Mouse (Mus musculus) adrenal gland, adult 8-10 months (tissue): ENCODE results near the gene Erc2. TPM values are rescaled to one million over a fixed set of nuclear protein-coding genes. Genes with fewer than 3 reads are reported as not detected.
"Not testable (repeated sequence)": the region's sequence is repeated elsewhere in the genome, so short reads cannot be mapped to it uniquely, and the experiment has no call there.

Experiments used
- DNase-seq: peaks from one replicate; pipeline ENCODE4 v3.0.0; 2022
- total RNA-seq, 4 experiments: library from RNA; stranded (reverse); gene quantifications; 2 replicates each; pipeline ENCODE4 v1.2.4; 2022

Erc2 gene
- total RNA-seq = 10 to 100 TPM in 3 of 4 experiments, 1 to 10 TPM in 1; 6.6 to 15.9 (median 11.0) TPM

DNA sequence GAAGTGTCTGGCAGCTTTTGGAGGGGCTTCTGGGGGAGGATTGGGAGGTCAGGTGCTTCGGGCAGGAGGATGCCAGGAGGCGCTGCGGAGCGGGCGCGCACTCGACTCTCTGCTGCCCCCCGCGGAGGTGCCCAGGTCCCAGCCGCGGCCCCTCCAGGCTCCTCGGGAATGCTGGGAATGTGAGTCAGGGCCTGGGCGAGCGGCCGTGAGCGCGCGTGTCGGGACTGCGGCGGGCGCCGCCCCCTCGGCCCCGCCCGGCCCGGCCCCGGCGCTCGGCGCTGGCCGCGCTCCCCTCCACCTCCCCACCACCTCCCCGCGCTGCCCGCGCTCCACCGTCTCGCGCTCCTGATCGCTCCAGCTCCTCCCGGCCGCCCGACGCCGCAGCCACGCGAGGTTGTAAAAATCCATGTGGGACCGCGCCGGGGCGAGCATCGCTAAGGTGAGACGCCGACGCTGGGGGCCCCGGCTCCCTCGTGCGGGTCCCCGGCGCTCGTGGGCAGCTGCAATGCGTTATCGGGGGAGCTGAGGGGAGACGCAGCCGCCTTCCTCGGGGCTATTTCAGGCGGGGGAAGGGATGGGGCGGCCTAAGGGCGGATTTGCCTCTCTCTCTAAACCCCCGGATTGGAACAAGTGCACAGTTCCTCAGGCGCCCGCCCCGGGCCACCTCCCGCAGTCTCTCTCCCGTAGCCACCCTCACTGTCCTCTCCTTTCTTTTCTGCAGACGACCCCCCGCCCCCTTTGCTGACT lies at the start of gene Erc2:
TSS of gene Erc2 (plus strand) at position 253 of the 747 bp plus-strand sequence.
- DNase-seq = peak; percentile 59

DNA sequence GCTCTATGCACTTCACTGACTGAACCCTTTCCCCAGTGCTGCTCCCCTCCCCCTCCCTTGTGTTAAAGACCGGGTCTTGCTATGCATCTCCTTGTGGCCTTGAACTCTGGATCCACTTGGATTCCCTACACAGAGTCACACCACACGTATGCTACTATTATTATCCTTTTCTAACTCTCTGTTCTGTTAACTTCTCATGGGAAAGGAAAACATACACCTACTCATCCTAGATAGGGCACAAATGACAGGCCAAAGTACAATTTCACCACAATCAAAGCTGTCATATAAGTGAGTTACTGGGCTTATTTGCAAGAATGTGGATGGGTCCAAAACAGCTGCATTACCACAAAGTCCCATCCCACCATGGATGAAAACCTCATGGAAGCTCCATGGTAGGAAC lies 43.8 kb upstream of the Erc2 start:
- no peak for DNase-seq

GRCm38 (mm10) chr14:27589616-27590015 lies 32.6 kb upstream of the Erc2 start:
- DNase-seq = not testable (repeated sequence)

DNA sequence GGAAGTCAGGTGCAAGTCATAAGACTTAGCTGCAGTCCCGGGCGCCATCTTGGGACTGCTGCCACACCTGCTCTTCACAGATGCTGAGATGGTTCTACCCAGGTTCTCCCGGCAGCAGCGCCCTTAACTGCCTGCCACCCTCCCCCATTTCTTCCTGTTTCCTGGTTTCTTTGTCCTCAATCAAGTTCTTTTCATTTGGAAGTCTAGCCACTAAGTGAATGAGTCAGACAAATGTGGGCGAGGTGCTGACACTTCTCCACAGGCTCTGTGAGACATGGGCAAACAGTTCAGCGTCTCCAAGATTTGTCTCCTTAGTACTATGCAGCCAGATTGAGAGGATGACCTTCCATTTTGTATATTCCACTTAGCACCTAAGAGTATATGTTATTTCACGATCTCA lies 30.1 kb upstream of the Erc2 start:
- DNase-seq = no peak

GRCm38 (mm10) chr14:27596265-27596664 lies 26.0 kb upstream of the Erc2 start:
- peak; percentile 52 for DNase-seq

- DNase-seq = peak; percentile 83
Observed at GRCm38 (mm10) chr14:27602136-27602535, 20.1 kb upstream of the Erc2 start.

GRCm38 (mm10) chr14:27607419-27607818 lies 14.8 kb upstream of the Erc2 start:
- no peak for DNase-seq

GRCm38 (mm10) chr14:27613766-27614165 lies 8.5 kb upstream of the Erc2 start:
- DNase-seq = no peak

- DNase-seq = no peak
Observed at GRCm38 (mm10) chr14:27617286-27617685, 4.9 kb upstream of the Erc2 start.

DNA sequence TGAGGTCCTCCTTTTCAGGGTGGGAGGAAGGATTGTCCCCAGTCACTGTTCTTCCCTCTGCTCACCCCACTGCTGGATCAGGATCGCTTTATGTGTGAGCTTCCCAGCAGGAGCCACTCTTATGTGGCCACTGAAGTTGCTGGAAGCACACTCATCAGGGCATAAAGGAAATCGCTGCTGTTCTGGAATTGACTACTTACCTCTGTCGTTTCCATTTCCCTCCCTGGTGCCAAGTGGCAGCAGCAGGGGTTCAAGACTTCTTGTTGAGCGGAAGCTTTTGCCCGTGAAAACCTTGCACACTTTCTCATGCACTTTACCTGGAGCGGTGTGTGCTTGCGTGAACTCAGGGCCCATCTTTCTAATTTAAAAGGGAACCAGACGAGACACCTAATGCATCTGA lies 652 bp upstream of the Erc2 start:
- no peak for DNase-seq

DNA sequence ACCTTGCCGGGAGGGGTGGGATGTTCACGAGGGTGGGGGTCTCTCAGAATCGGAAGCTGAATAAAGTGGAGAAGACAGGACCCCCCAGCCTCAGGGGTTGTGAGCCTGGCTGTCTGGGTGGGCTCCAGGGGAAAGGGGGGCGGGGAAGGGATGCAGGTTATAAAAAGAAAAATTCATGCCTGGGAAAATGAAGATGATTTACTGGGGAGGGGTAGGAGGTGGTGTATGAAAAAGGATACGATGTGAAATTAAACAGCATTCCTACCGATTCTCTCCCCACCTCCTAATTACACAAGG lies 643 bp downstream of the Erc2 start:
- no peak for DNase-seq

- no peak for DNase-seq
Observed at GRCm38 (mm10) chr14:27623368-27623767, 1.1 kb downstream of the Erc2 start.

DNA sequence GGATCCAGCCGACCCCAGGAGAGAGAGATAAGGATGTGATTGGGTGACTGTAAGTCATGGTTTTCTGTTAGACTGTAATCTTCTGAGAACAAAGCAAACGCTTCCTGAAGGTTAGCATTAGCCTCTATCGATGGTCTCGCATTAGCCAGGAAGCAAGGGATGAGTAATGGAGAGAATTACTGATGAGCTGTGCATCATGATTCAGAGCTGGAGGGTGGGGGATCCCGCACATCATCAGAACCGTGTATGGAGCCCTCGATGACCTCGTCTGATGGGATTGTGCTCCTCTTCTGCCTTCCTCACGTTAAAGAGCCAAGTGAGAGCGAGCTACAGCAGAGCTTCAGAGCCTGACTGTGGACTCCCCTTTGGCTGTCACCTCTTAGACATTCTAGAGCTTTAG lies 6.5 kb downstream of the Erc2 start:
- DNase-seq = no peak

DNA sequence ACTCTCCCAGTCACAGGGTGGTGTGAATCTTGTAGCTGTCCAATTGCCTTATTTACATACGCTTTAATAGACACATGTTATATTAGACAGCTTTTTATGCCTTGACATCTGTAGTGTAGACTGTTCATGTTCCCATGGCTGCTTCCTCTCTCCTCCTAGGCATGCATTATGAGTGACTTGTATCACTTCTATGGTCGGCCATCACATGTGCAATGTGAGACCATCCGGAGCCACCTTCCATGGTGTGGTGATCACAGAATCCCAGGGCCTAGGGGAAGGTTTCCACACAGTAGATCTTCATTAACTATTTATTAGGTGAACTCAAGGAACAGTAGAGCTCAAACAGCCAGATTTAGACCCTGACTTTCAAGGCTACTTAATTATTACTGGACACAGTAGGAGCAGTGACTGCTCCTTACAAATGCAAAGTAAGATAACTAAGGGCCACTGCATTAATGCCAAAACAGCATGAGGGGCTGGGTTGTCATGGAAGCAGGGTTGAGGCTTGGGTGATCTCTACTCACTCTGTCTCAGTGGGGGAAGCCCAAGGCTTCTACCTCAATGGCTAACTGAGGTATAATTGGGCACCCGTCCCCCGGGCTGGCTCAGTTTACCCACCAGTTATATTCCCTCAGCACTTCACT lies 7.3 kb downstream of the Erc2 start:
- DNase-seq = no peak

DNA sequence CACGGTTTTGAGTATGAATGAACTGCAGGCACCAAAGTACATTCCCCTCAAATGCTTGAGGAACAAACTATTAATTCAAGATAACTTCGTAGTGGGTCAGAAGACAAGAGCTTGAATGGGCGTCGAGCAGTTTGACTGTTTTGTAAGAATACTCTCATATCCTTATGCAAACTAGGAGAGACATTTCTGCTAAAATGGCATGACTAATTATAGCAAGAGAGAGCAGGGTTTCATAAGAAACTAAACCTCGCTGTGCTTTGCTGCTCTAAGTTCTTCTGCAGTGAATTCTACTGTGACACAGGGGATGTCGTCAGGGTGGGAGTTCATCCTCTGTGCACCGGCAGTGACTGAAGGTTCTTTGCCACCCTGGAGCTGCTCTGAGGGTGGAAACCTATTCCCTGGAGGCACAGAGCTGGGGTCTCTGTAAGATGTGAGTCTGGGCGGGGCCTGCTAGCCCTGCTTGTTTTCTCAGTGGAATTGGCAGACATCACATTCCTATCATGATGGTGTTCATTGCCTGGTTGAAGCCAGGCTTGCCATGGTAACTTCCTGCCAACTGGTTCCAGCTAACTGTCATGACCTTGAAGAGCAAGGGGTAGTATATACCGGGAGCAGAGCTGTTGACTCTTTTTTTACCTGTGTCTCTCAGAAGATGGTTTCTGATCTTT lies 8.9 kb downstream of the Erc2 start:
- no peak for DNase-seq

DNA sequence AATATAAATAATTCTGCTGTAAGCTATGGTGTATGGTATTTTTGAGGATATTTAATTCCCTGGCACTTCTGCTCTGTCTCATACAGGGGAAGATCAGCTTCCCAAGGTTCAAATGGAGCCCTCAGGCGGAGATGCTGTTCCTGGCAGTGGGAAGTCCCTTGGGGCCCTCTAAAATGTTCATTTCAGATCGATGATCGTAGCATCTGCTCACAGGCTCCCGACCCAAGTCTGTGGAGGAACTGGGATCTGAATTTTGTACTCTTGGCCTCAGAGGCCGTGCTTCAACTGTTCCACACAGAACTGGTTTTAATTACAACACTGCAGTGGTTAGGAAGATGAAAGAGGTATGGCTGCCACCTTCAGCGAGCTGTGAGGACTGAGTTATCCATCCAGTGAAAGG lies 12.5 kb downstream of the Erc2 start:
- DNase-seq = no peak

DNA sequence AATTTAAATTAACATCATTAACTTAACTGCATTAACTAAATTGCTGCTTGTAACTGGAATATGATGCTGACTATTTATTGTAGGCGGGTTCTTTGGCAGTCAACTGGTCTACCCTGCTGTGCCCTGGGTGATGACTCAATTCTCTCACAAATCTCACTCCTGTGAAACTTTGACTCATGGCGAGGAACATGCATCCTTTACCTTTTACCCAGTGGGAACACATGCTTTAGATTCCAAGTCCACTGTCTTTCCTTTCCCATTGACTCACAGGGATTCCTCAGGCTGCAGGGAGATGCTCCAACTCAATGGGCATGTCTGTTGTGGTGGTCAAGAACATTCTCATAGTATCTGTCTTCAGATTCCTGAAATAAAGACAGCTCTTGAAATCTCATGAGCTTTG lies 14.3 kb downstream of the Erc2 start:
- DNase-seq = no peak

DNA sequence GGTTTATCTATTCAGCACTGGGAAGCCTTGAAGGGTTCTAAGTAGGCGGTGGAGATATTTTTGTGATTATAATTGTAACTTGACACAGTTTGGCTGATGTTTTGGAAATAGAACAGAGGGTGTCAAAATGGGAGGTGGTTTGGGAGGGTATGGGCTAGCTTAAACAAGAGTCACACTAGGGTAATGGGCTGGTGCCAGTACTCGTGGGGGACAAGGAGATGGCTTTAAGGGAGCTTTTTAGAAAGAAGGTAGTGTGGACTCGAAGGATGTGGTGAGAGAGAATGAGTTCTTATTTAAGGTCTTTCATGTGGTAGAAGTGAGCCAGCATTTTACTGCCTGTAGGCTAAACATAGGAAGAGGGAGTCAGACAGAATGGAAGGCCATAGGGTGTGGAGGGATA lies 19.2 kb downstream of the Erc2 start:
- no peak for DNase-seq

- DNase-seq = no peak
Observed at GRCm38 (mm10) chr14:27642981-27643380, 20.8 kb downstream of the Erc2 start.

DNA sequence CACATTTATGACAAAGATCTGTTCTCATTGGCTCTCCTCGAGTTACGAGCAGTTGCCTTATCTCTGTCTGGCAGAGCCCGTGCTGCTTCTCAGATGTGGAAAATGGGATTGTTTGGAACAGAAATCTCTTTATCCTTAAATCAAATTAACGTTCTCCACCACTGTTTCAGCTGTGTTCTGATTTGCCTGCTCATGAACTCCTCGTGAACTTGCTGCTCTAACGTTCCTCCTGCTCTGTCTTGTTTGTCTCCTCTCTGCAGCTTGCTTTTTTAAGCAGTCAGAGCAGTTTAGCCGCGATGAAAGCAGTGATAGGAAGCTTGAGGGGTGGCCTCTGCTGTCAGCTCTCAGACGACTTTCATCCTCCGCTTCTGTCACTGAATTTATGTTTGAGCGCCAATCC lies 32.4 kb downstream of the Erc2 start:
- no peak for DNase-seq

DNA sequence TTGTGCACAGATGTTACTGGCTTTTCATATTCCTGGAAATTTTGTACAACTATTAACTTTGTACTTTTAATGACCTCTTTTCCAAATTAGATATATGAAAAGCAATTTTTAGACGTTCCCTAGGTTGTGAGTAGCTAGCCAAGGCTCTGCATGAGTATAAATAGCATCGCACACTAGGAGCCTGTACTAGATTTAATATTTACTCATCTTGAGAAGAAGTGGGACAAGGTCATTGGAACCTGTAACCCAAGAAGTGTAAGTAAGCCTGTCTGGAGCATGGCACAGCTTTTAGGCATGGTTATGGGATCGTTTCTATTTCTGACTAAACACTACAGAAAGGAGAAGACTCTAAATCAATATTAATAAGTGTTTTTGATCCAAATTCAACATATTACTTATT lies 36.4 kb downstream of the Erc2 start:
- no peak for DNase-seq

- no peak for DNase-seq
Observed at GRCm38 (mm10) chr14:27661466-27661865, 39.2 kb downstream of the Erc2 start.

DNA sequence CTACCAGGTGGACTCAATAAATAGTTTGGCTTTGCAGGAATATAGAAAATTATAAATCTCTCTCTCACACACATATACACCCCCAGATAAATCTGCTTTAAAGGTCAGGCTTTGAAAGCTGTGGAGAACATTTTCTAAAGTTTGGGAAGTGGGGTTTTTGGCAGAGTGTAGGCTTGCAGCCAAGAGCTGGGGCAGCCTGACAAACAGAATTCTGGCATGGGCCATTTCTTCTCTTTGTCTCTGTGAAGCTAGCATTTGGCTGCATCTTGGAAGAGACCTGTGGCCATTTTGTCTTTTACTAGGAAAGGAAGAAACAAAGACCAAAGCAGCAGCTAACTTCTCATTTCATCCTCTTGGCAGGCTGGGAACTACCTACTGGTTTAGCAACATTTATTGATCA lies 40.0 kb downstream of the Erc2 start:
- DNase-seq = no peak
